Mouse (Mus musculus): ENCODE results near the gene Yipf2. TPM values are rescaled to one million over a fixed set of nuclear protein-coding genes. Genes with fewer than 3 reads are reported as not detected.

The Yipf2 gene
- total RNA-seq (2022): 10 to 100 TPM; 33.2 to 52.0 (median 44.1) TPM

- peak; percentile 88 for DNase-seq
Measured at GRCm38 (mm10) chr9:21592703-21593121, at the start of gene Yipf2, which contains the start of gene Timm29. Gene Yipf2 (minus strand): TSS chr9:21592828. Gene Timm29 (plus strand): TSS chr9:21592722.

GRCm38 (mm10) chr9:21639031-21639430 is 46.4 kb upstream of the Yipf2 start:
- no peak for DNase-seq

- DNase-seq: no peak
Measured at GRCm38 (mm10) chr9:21635639-21636038, 43.0 kb upstream of the Yipf2 start.

- DNase-seq: no peak
Measured at GRCm38 (mm10) chr9:21633106-21633505, 40.5 kb upstream of the Yipf2 start.

- no peak for DNase-seq
Measured at GRCm38 (mm10) chr9:21630673-21631072, 38.0 kb upstream of the Yipf2 start.

GRCm38 (mm10) chr9:21627145-21627795 is 34.6 kb upstream of the Yipf2 start:
- no peak for DNase-seq

- no peak for DNase-seq
Measured at GRCm38 (mm10) chr9:21626571-21626970, 33.9 kb upstream of the Yipf2 start.

- DNase-seq: no peak
Measured at GRCm38 (mm10) chr9:21625342-21626339, 33.0 kb upstream of the Yipf2 start.

- no peak for DNase-seq
Measured at GRCm38 (mm10) chr9:21622676-21623075, 30.0 kb upstream of the Yipf2 start.

- no peak for DNase-seq
Measured at GRCm38 (mm10) chr9:21620229-21620628, 27.6 kb upstream of the Yipf2 start.

GRCm38 (mm10) chr9:21617066-21617465 is 24.4 kb upstream of the Yipf2 start:
- DNase-seq: no peak

- peak; percentile 78 for DNase-seq
Measured at GRCm38 (mm10) chr9:21616232-21616781, 23.7 kb upstream of the Yipf2 start.

- DNase-seq: peak; percentile 99
Measured at GRCm38 (mm10) chr9:21615617-21616231, 23.1 kb upstream of the Yipf2 start, which contains the start of gene Smarca4. Gene Smarca4 (plus strand): TSS chr9:21616169.

GRCm38 (mm10) chr9:21614864-21615616 is 22.4 kb upstream of the Yipf2 start:
- no peak for DNase-seq

GRCm38 (mm10) chr9:21609861-21610260 is 17.2 kb upstream of the Yipf2 start:
- DNase-seq: peak; percentile 63

- no peak for DNase-seq
Measured at GRCm38 (mm10) chr9:21606648-21607047, 14.0 kb upstream of the Yipf2 start.

- no peak for DNase-seq
Measured at GRCm38 (mm10) chr9:21605865-21606264, 13.2 kb upstream of the Yipf2 start.

GRCm38 (mm10) chr9:21604119-21604518 is 11.5 kb upstream of the Yipf2 start:
- no peak for DNase-seq

- DNase-seq: peak; percentile 50
Measured at GRCm38 (mm10) chr9:21601722-21602399, 9.2 kb upstream of the Yipf2 start.

- DNase-seq: no peak
Measured at GRCm38 (mm10) chr9:21601073-21601472, 8.4 kb upstream of the Yipf2 start.

GRCm38 (mm10) chr9:21600186-21600585 is 7.6 kb upstream of the Yipf2 start:
- DNase-seq: no peak
